In the genomic region with DNA sequence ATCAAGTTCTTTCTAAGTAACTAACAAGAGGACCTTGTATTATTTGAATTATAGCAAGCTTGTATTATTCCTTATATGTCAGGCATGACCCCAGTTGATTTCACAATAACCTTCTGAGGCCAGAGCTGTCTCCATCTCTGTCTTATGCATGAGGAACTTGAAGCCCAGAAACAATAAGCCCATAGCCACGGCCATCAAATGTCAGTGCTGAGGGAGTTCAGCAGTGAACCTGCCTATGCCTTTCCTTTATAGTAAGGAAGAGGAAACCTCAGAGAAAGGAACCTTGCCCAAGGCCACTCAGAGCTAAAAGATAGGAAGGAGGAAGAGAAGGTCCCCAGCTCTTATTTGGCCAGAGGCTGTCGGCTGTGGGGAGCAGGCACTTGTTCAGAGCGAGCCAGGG, we compare ENCODE assay signal across 26 mouse cellular contexts.
"Had no signal": no experiment of that assay in that cellular context is flagged by ENCODE, and none has a peak within 500 bp of the region (broad histone marks: within the 10 kb centered on the region; RNA-seq: fewer than 3 reads in every experiment).

No protein-coding gene starts in this region.

- H3K4me1 ChIP-seq: heart, embryonic 12.5 days; hindbrain, embryonic 13.5 days; hindbrain, embryonic 15.5 days; kidney, embryonic 15.5 days; limb, embryonic 13.5 days had no signal

- H3K36me3 ChIP-seq: heart, embryonic 12.5 days; hindbrain, embryonic 13.5 days; hindbrain, embryonic 15.5 days; kidney, embryonic 15.5 days; limb, embryonic 13.5 days; limb, embryonic 15.5 days; liver, embryonic 13.5 days had no signal

- H3K9ac ChIP-seq: heart, embryonic 12.5 days; hindbrain, embryonic 13.5 days; hindbrain, embryonic 15.5 days; kidney, embryonic 15.5 days; limb, embryonic 13.5 days; limb, embryonic 15.5 days; liver, embryonic 13.5 days had no signal

- DNase-seq: gastrocnemius, adult 2 months; gastrocnemius, postnatal 10 days; gastrocnemius, postnatal 25 days; heart, adult 11 months; heart, adult 2 months; heart, postnatal 10 days; heart, postnatal 4 days; kidney, adult 11 months; kidney, adult 2 months; kidney, adult 9 months; kidney, postnatal 14 days; kidney, postnatal 36 days; layer of hippocampus, adult 9-11 months; layer of hippocampus, postnatal 36 days; left cerebral cortex, postnatal 4 days; liver, embryonic 13.5 days had no signal

- H3K9me3 ChIP-seq: heart, embryonic 12.5 days; hindbrain, embryonic 13.5 days; hindbrain, embryonic 15.5 days; kidney, embryonic 15.5 days; limb, embryonic 13.5 days; limb, embryonic 15.5 days; liver, embryonic 13.5 days had no signal

- H3K4me3 ChIP-seq: gastrocnemius, adult 2 months; heart, adult 2 months; heart, embryonic 12.5 days; hindbrain, embryonic 13.5 days; hindbrain, embryonic 15.5 days; kidney, embryonic 15.5 days; limb, embryonic 13.5 days; limb, embryonic 15.5 days; liver, embryonic 13.5 days had no signal

- H3K4me2 ChIP-seq: heart, embryonic 12.5 days; hindbrain, embryonic 13.5 days; hindbrain, embryonic 15.5 days; kidney, embryonic 15.5 days; limb, embryonic 13.5 days; limb, embryonic 15.5 days; liver, embryonic 11.5 days had no signal

- H3K27me3 ChIP-seq: heart, embryonic 12.5 days; hindbrain, embryonic 13.5 days; hindbrain, embryonic 15.5 days; kidney, embryonic 15.5 days; limb, embryonic 13.5 days; limb, embryonic 15.5 days had no signal

- ATAC-seq: hindbrain, postnatal 0 days; intestine, embryonic 16.5 days had no signal

- H3K27ac ChIP-seq: gastrocnemius, adult 2 months; heart, adult 2 months; hindbrain, embryonic 13.5 days; hindbrain, embryonic 15.5 days; hindbrain, postnatal 0 days; kidney, embryonic 15.5 days; kidney, postnatal 0 days; limb, embryonic 13.5 days; limb, embryonic 15.5 days had no signal
